Mouse (Mus musculus): ENCODE results near the gene Chst5. TPM values are rescaled to one million over a fixed set of nuclear protein-coding genes. Genes with fewer than 3 reads are reported as not detected.

Gene Chst5
- polyA plus RNA-seq, 1 experiment from 2014 or later = 3.1 TPM

GRCm38 (mm10) chr8:111912860-111913432 is 2.7 kb upstream of the Chst5 start:
- H3K4me2 ChIP-seq (ENCODE audit: low read length) = no peak overlapping the region
- H3K9me3 ChIP-seq (ENCODE audit: control insufficient read depth, low read length) = no peaks in the 10 kb centered on the region
- H3K27me3 ChIP-seq (ENCODE audit: control insufficient read depth, insufficient read depth, low read length) = no peaks in the 10 kb centered on the region
- H3K27ac ChIP-seq (replicated peaks; ENCODE audit: low read depth, low read length) = peak overlapping the region; percentile 26
- H3K4me3 ChIP-seq (replicated peaks; ENCODE audit: low read depth, low read length) = no peak overlapping the region
- ATAC-seq (ENCODE audit: low FRiP score, low TSS enrichment) (peak; percentile 82), DNase-seq (peak; percentile 73)
- WGBS = 43% methylated on average over 12 of the region's 12 CpGs
- peaks cover 3% of the 10 kb centered on the region; the same call in 1 of the 2 replicates for H3K4me1 ChIP-seq (ENCODE audit: control insufficient read depth, insufficient read depth, low read length)
- no peak overlapping the region for H3K9ac ChIP-seq (replicated peaks; ENCODE audit: low read length)
- H3K36me3 ChIP-seq (ENCODE audit: control insufficient read depth, insufficient read depth, low read length) = peaks cover 2% of the 10 kb centered on the region; the same call in 1 of the 2 replicates

GRCm38 (mm10) chr8:111911572-111911971 is 1.3 kb upstream of the Chst5 start:
- no peak overlapping the region for H3K27ac ChIP-seq (replicated peaks; ENCODE audit: low read depth, low read length)
- no peak overlapping the region for H3K9ac ChIP-seq (replicated peaks; ENCODE audit: low read length)
- DNase-seq = no peak
- 38% methylated on average over 7 of the region's 7 CpGs for WGBS
- H3K27me3 ChIP-seq (ENCODE audit: control insufficient read depth, insufficient read depth, low read length) = no peaks in the 10 kb centered on the region
- no peak overlapping the region for H3K4me2 ChIP-seq (ENCODE audit: low read length)
- H3K36me3 ChIP-seq (ENCODE audit: control insufficient read depth, insufficient read depth, low read length) = 0 out of 2 replicates have a peak, but pooled peaks cover 2% of the 10 kb centered on the region
- ATAC-seq (ENCODE audit: low FRiP score, low TSS enrichment) = no peak
- H3K4me3 ChIP-seq (replicated peaks; ENCODE audit: low read depth, low read length) = no peak overlapping the region
- H3K9me3 ChIP-seq (ENCODE audit: control insufficient read depth, low read length) = no peaks in the 10 kb centered on the region
- peaks cover 3% of the 10 kb centered on the region; the same call in 1 of the 2 replicates for H3K4me1 ChIP-seq (ENCODE audit: control insufficient read depth, insufficient read depth, low read length)

- 77% methylated on average over 8 of the region's 8 CpGs for WGBS
- no peak overlapping the region for H3K4me3 ChIP-seq (replicated peaks; ENCODE audit: low read depth, low read length)
- H3K9me3 ChIP-seq (ENCODE audit: control insufficient read depth, low read length) = no peaks in the 10 kb centered on the region
- H3K9ac ChIP-seq (replicated peaks; ENCODE audit: low read length) = no peak overlapping the region
- H3K36me3 ChIP-seq (ENCODE audit: control insufficient read depth, insufficient read depth, low read length) = no peaks in the 10 kb centered on the region
- DNase-seq (no peak), ATAC-seq (ENCODE audit: low FRiP score, low TSS enrichment) (no peak)
- H3K27me3 ChIP-seq (ENCODE audit: control insufficient read depth, insufficient read depth, low read length) = no peaks in the 10 kb centered on the region
- H3K4me1 ChIP-seq (ENCODE audit: control insufficient read depth, insufficient read depth, low read length) = peaks cover 3% of the 10 kb centered on the region; the same call in 1 of the 2 replicates
- no peak overlapping the region for H3K27ac ChIP-seq (replicated peaks; ENCODE audit: low read depth, low read length)
- no peak overlapping the region for H3K4me2 ChIP-seq (ENCODE audit: low read length)
These were observed 4.6 kb downstream of the Chst5 start for GRCm38 (mm10) chr8:111905500-111906121.

- WGBS = 41% methylated on average over 5 of the region's 5 CpGs
- no peak overlapping the region for H3K27ac ChIP-seq (replicated peaks; ENCODE audit: low read depth, low read length)
- no peak for DNase-seq
- ATAC-seq (ENCODE audit: low FRiP score, low TSS enrichment) = no peak
- no peaks in the 10 kb centered on the region for H3K4me1 ChIP-seq (ENCODE audit: control insufficient read depth, insufficient read depth, low read length)
- no peak overlapping the region for H3K9ac ChIP-seq (replicated peaks; ENCODE audit: low read length)
- no peak overlapping the region for H3K4me2 ChIP-seq (ENCODE audit: low read length)
- no peaks in the 10 kb centered on the region for H3K9me3 ChIP-seq (ENCODE audit: control insufficient read depth, low read length)
- H3K4me3 ChIP-seq (replicated peaks; ENCODE audit: low read depth, low read length) = no peak overlapping the region
- no peaks in the 10 kb centered on the region for H3K36me3 ChIP-seq (ENCODE audit: control insufficient read depth, insufficient read depth, low read length)
- no peaks in the 10 kb centered on the region for H3K27me3 ChIP-seq (ENCODE audit: control insufficient read depth, insufficient read depth, low read length)
These were observed 8.2 kb downstream of the Chst5 start for GRCm38 (mm10) chr8:111902080-111902479.

- H3K4me3 ChIP-seq (replicated peaks; ENCODE audit: low read depth, low read length) = no peak overlapping the region
- no peaks in the 10 kb centered on the region for H3K36me3 ChIP-seq (ENCODE audit: control insufficient read depth, insufficient read depth, low read length)
- 43% methylated on average over 10 of the region's 10 CpGs for WGBS
- H3K9ac ChIP-seq (replicated peaks; ENCODE audit: low read length) = no peak overlapping the region
- H3K4me1 ChIP-seq (ENCODE audit: control insufficient read depth, insufficient read depth, low read length) = no peaks in the 10 kb centered on the region
- no peak for ATAC-seq (ENCODE audit: low FRiP score, low TSS enrichment)
- H3K9me3 ChIP-seq (ENCODE audit: control insufficient read depth, low read length) = no peaks in the 10 kb centered on the region
- no peak overlapping the region for H3K27ac ChIP-seq (replicated peaks; ENCODE audit: low read depth, low read length)
- no peak overlapping the region for H3K4me2 ChIP-seq (ENCODE audit: low read length)
- DNase-seq = no peak
- H3K27me3 ChIP-seq (ENCODE audit: control insufficient read depth, insufficient read depth, low read length) = no peaks in the 10 kb centered on the region
These were observed 11.7 kb downstream of the Chst5 start for GRCm38 (mm10) chr8:111898586-111898985.

GRCm38 (mm10) chr8:111894955-111895354 is 15.3 kb downstream of the Chst5 start:
- H3K9ac ChIP-seq (replicated peaks; ENCODE audit: low read length) = no peak overlapping the region
- WGBS = 90% methylated on average over 7 of the region's 7 CpGs
- no peak overlapping the region for H3K4me3 ChIP-seq (replicated peaks; ENCODE audit: low read depth, low read length)
- H3K36me3 ChIP-seq (ENCODE audit: control insufficient read depth, insufficient read depth, low read length) = no peaks in the 10 kb centered on the region
- peaks cover 14% of the 10 kb centered on the region for H3K27me3 ChIP-seq (ENCODE audit: control insufficient read depth, insufficient read depth, low read length)
- no peak overlapping the region for H3K4me2 ChIP-seq (ENCODE audit: low read length)
- H3K27ac ChIP-seq (replicated peaks; ENCODE audit: low read depth, low read length) = no peak overlapping the region
- DNase-seq = no peak
- H3K9me3 ChIP-seq (ENCODE audit: control insufficient read depth, low read length) = no peaks in the 10 kb centered on the region
- no peak for ATAC-seq (ENCODE audit: low FRiP score, low TSS enrichment)
- no peaks in the 10 kb centered on the region for H3K4me1 ChIP-seq (ENCODE audit: control insufficient read depth, insufficient read depth, low read length)

GRCm38 (mm10) chr8:111892615-111893014 is 17.6 kb downstream of the Chst5 start:
- DNase-seq (no peak), ATAC-seq (ENCODE audit: low FRiP score, low TSS enrichment) (no peak)
- WGBS = 69% methylated on average over 5 of the region's 5 CpGs
- Histone ChIP-seq H3K9me3 (ENCODE audit: control insufficient read depth, low read length) (no peaks in the 10 kb centered on the region), H3K27ac (replicated peaks; ENCODE audit: low read depth, low read length) (no peak overlapping the region), H3K4me2 (ENCODE audit: low read length) (no peak overlapping the region), H3K36me3 (ENCODE audit: control insufficient read depth, insufficient read depth, low read length) (no peaks in the 10 kb centered on the region), H3K27me3 (ENCODE audit: control insufficient read depth, insufficient read depth, low read length) (peaks cover 26% of the 10 kb centered on the region), H3K4me1 (ENCODE audit: control insufficient read depth, insufficient read depth, low read length) (no peaks in the 10 kb centered on the region), H3K4me3 (replicated peaks; ENCODE audit: low read depth, low read length) (no peak overlapping the region), H3K9ac (replicated peaks; ENCODE audit: low read length) (no peak overlapping the region)

- Histone ChIP-seq H3K36me3 (ENCODE audit: control insufficient read depth, insufficient read depth, low read length) (no peaks in the 10 kb centered on the region), H3K4me2 (ENCODE audit: low read length) (no peak overlapping the region), H3K9me3 (ENCODE audit: control insufficient read depth, low read length) (no peaks in the 10 kb centered on the region), H3K27ac (replicated peaks; ENCODE audit: low read depth, low read length) (no peak overlapping the region), H3K4me3 (replicated peaks; ENCODE audit: low read depth, low read length) (no peak overlapping the region), H3K4me1 (ENCODE audit: control insufficient read depth, insufficient read depth, low read length) (no peaks in the 10 kb centered on the region), H3K27me3 (ENCODE audit: control insufficient read depth, insufficient read depth, low read length) (peaks cover 26% of the 10 kb centered on the region), H3K9ac (replicated peaks; ENCODE audit: low read length) (no peak overlapping the region)
- DNase-seq (no peak), ATAC-seq (ENCODE audit: low FRiP score, low TSS enrichment) (no peak)
- 51% methylated on average over 8 of the region's 8 CpGs for WGBS
These were observed 18.3 kb downstream of the Chst5 start for GRCm38 (mm10) chr8:111891983-111892382.

GRCm38 (mm10) chr8:111890911-111891303 is 19.3 kb downstream of the Chst5 start:
- H3K4me3 ChIP-seq (replicated peaks; ENCODE audit: low read depth, low read length) = no peak overlapping the region
- H3K9me3 ChIP-seq (ENCODE audit: control insufficient read depth, low read length) = no peaks in the 10 kb centered on the region
- ATAC-seq (ENCODE audit: low FRiP score, low TSS enrichment) = no peak
- H3K4me1 ChIP-seq (ENCODE audit: control insufficient read depth, insufficient read depth, low read length) = no peaks in the 10 kb centered on the region
- no peaks in the 10 kb centered on the region for H3K36me3 ChIP-seq (ENCODE audit: control insufficient read depth, insufficient read depth, low read length)
- H3K27me3 ChIP-seq (ENCODE audit: control insufficient read depth, insufficient read depth, low read length) = peaks cover 26% of the 10 kb centered on the region
- no peak overlapping the region for H3K27ac ChIP-seq (replicated peaks; ENCODE audit: low read depth, low read length)
- 55% methylated on average over 6 of the region's 6 CpGs for WGBS
- H3K4me2 ChIP-seq (ENCODE audit: low read length) = no peak overlapping the region
- no peak for DNase-seq
- no peak overlapping the region for H3K9ac ChIP-seq (replicated peaks; ENCODE audit: low read length)

All from midbrain, embryonic 14.5 days (tissue).